Mouse (Mus musculus): ENCODE measurements at regions not wholly inside any gene's neighbourhood (a gene's known extent, or its start where the extent isn't known, plus 50 kb on each side); places are given as distances from the start of the nearest gene placed in this dataset.
"Not testable (repeated sequence)": the region's sequence is repeated elsewhere in the genome, so short reads cannot be mapped to it uniquely, and the experiment has no call there.

- H3K9ac ChIP-seq (replicated peaks) = no peak overlapping the region
- H3K4me2 ChIP-seq = no peak overlapping the region
- peak; percentile 59; the same call in 1 of the 2 replicates for ATAC-seq (ENCODE audit: insufficient number of reproducible peaks, insufficient read depth, low FRiP score, low TSS enrichment, low read depth)
- H3K9me3 ChIP-seq = no peaks in the 10 kb centered on the region
- H3K27ac ChIP-seq = no peak overlapping the region
- peaks cover 23% of the 10 kb centered on the region for H3K4me1 ChIP-seq (replicated peaks)
- no peak overlapping the region for H3K4me3 ChIP-seq (replicated peaks)
- 5% methylated on average over 3 of the region's 3 CpGs for WGBS
- H3K36me3 ChIP-seq = no peaks in the 10 kb centered on the region
- H3K27me3 ChIP-seq = no peaks in the 10 kb centered on the region
These were observed 275.4 kb downstream of the Cetn3 start for GRCm38 (mm10) chr13:82058131-82058731.

DNA sequence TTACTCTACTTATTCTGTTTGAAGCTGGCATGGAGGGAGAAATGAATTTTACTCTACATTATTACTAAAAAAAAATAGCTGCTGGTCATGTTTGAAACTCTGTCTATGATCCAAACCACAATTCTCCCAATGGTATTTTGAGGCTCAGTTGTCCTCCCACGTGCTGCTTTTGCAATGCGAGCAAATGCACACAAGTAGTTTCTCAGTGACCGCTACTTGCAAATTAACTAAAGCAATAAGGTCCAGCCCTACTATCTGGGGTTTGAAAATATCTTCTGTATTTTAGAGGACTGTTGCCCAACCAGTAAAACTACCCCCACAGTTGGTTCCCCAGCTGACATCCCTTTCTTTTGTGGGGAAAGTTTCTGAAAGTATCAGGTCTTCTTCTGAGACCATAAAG, 276.0 kb downstream of the Cetn3 start:
- WGBS = 18% methylated on average over 3 of the region's 3 CpGs
- no peaks in the 10 kb centered on the region for H3K27me3 ChIP-seq
- H3K9ac ChIP-seq (replicated peaks) = no peak overlapping the region
- no peak overlapping the region for H3K4me3 ChIP-seq (replicated peaks)
- no peak overlapping the region for H3K27ac ChIP-seq
- H3K36me3 ChIP-seq = no peaks in the 10 kb centered on the region
- no peaks in the 10 kb centered on the region for H3K9me3 ChIP-seq
- ATAC-seq (ENCODE audit: insufficient number of reproducible peaks, insufficient read depth, low FRiP score, low TSS enrichment, low read depth) = no peak
- peaks cover 23% of the 10 kb centered on the region for H3K4me1 ChIP-seq (replicated peaks)
- H3K4me2 ChIP-seq = no peak overlapping the region

- Histone ChIP-seq H3K4me2 (no peak overlapping the region), H3K9me3 (no peaks in the 10 kb centered on the region), H3K4me1 (replicated peaks) (peaks cover 23% of the 10 kb centered on the region), H3K4me3 (replicated peaks) (no peak overlapping the region), H3K9ac (replicated peaks) (no peak overlapping the region), H3K27ac (no peak overlapping the region), H3K27me3 (no peaks in the 10 kb centered on the region), H3K36me3 (no peaks in the 10 kb centered on the region)
- 18% methylated on average over 5 of the region's 5 CpGs for WGBS
- no peak; the same call in 1 of the 2 replicates for ATAC-seq (ENCODE audit: insufficient number of reproducible peaks, insufficient read depth, low FRiP score, low TSS enrichment, low read depth)
These were observed 276.6 kb downstream of the Cetn3 start for GRCm38 (mm10) chr13:82059498-82059897.

- not testable (repeated sequence) for H3K27ac ChIP-seq; H3K9ac ChIP-seq (replicated peaks); H3K4me3 ChIP-seq (replicated peaks); H3K9me3 ChIP-seq; H3K27me3 ChIP-seq; ATAC-seq (ENCODE audit: insufficient number of reproducible peaks, insufficient read depth, low FRiP score, low TSS enrichment, low read depth); H3K36me3 ChIP-seq; H3K4me2 ChIP-seq; H3K4me1 ChIP-seq (replicated peaks)
- 92% methylated on average over 2 of the region's 2 CpGs for WGBS
These were observed 281.0 kb downstream of the Cetn3 start for GRCm38 (mm10) chr13:82063880-82064279.

DNA sequence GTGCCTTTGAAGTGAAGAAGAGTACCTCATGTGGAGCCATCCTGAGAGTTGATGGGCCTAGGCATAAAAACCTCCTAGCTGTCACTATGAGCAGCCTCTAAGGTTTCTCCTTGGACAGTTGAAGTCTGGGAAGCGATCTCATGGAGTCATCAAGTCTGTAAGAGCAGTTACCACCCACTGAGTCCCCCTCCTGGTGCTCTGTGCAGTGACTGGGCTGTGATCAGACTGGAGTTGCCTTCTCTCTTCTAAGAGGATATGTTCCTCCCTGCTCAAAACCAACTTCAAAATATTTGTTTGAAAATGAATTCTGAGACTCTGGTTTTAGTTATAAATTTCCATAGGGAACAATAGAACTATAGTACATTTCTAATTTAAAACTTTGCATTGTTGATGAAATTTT, 283.3 kb downstream of the Cetn3 start:
- H3K9ac ChIP-seq (replicated peaks) = no peak overlapping the region
- H3K36me3 ChIP-seq = no peaks in the 10 kb centered on the region
- no peaks in the 10 kb centered on the region for H3K27me3 ChIP-seq
- ATAC-seq (ENCODE audit: insufficient number of reproducible peaks, insufficient read depth, low FRiP score, low TSS enrichment, low read depth) = no peak
- no peaks in the 10 kb centered on the region for H3K4me1 ChIP-seq (replicated peaks)
- no peak overlapping the region for H3K27ac ChIP-seq
- no peak overlapping the region for H3K4me2 ChIP-seq
- H3K4me3 ChIP-seq (replicated peaks) = no peak overlapping the region
- H3K9me3 ChIP-seq = no peaks in the 10 kb centered on the region
- WGBS = 21% methylated on average over 1 of the region's 1 CpGs

DNA sequence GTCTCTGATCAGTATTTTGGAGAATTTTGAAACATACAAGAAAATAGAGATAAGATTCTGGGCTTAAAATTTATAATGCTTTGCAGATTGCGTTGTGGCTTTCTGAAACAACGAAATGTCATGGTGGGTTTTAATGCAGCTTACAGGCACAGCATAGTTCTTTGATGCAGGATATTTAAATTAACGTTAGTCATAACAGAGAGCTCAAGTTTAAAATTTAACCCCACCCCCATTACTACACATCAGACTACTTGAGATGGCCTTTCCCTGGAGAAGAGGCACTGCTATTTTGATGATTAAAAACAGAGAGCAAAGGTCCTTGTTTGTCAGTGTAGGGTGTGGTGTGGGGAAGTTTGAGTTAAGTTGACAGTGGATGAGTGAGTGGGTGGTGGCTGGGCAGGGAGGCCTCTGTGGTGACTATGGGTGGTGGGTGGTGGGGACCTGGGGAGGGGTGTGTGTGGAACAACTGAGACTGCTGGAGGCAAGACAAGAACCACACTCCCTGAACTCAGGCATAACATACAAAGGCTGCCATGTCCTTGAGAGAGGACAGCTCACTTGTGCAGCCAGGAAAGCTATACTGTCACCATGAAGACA, 283.9 kb downstream of the Cetn3 start:
- Histone ChIP-seq H3K36me3 (no peaks in the 10 kb centered on the region), H3K4me1 (replicated peaks) (no peaks in the 10 kb centered on the region), H3K4me3 (replicated peaks) (no peak overlapping the region), H3K27me3 (no peaks in the 10 kb centered on the region), H3K4me2 (no peak overlapping the region), H3K9ac (replicated peaks) (no peak overlapping the region), H3K27ac (no peak overlapping the region), H3K9me3 (no peaks in the 10 kb centered on the region)
- ATAC-seq (ENCODE audit: insufficient number of reproducible peaks, insufficient read depth, low FRiP score, low TSS enrichment, low read depth) = no peak
- 81% methylated on average over 3 of the region's 3 CpGs for WGBS

- Histone ChIP-seq H3K27me3 (no peaks in the 10 kb centered on the region), H3K9me3 (no peaks in the 10 kb centered on the region), H3K36me3 (no peaks in the 10 kb centered on the region), H3K4me2 (no peak overlapping the region), H3K4me3 (replicated peaks) (no peak overlapping the region), H3K9ac (replicated peaks) (no peak overlapping the region), H3K27ac (no peak overlapping the region), H3K4me1 (replicated peaks) (no peaks in the 10 kb centered on the region)
- no peak for ATAC-seq (ENCODE audit: insufficient number of reproducible peaks, insufficient read depth, low FRiP score, low TSS enrichment, low read depth)
- 98% methylated on average over 1 of the region's 1 CpGs for WGBS
These were observed 289.6 kb downstream of the Cetn3 start for GRCm38 (mm10) chr13:82072449-82072848.

DNA sequence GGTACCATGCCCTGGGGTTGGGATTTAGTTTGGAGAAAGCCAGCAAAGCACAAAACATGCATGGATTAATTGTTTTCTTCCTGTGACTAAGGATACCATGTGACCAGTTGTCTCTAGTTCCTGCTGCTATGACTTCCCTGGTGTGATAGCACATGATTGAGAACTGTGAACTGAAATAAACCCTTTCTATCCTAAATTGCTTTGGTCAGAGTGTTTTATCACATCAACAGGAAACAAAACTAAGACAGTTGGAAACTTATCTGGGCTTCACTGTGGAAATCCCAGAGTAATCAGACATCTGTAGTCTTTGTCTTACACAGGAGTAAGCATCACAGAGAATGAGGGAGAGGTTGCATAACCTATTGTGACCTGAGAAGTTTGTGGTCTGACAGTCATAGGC, 290.5 kb downstream of the Cetn3 start:
- Histone ChIP-seq H3K27ac (no peak overlapping the region), H3K9ac (replicated peaks) (no peak overlapping the region), H3K4me1 (replicated peaks) (no peaks in the 10 kb centered on the region), H3K4me3 (replicated peaks) (no peak overlapping the region), H3K36me3 (no peaks in the 10 kb centered on the region), H3K27me3 (no peaks in the 10 kb centered on the region), H3K4me2 (no peak overlapping the region), H3K9me3 (no peaks in the 10 kb centered on the region)
- no peak for ATAC-seq (ENCODE audit: insufficient number of reproducible peaks, insufficient read depth, low FRiP score, low TSS enrichment, low read depth)

- no peak for ATAC-seq (ENCODE audit: insufficient number of reproducible peaks, insufficient read depth, low FRiP score, low TSS enrichment, low read depth)
- Histone ChIP-seq H3K4me1 (replicated peaks) (no peaks in the 10 kb centered on the region), H3K27ac (no peak overlapping the region), H3K9ac (replicated peaks) (no peak overlapping the region), H3K9me3 (no peaks in the 10 kb centered on the region), H3K27me3 (no peaks in the 10 kb centered on the region), H3K4me3 (replicated peaks) (no peak overlapping the region), H3K36me3 (no peaks in the 10 kb centered on the region), H3K4me2 (no peak overlapping the region)
- 92% methylated on average over 2 of the region's 2 CpGs for WGBS
These were observed 298.5 kb downstream of the Cetn3 start for GRCm38 (mm10) chr13:82081375-82081774.

DNA sequence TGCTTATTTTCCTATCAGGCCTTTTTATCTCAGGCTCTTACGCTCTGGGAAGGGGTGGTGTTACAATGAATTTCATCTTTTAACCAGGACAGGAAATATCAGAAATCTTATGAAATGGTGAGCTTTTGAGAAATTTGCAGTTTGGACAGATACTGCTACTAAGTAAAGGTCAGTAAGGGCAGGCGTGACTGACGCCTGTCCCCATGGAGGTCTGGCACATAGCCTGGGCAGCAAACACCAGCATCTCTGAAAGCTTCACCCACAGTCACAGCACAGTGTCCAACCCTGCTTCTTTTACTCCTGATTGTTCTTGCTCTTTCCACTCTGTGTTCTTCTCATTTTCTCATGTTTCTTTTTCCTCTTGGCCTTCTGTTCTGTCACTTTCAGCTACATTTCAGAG, 304.8 kb downstream of the Cetn3 start:
- H3K36me3 ChIP-seq = no peaks in the 10 kb centered on the region
- H3K27me3 ChIP-seq = no peaks in the 10 kb centered on the region
- no peak for ATAC-seq (ENCODE audit: insufficient number of reproducible peaks, insufficient read depth, low FRiP score, low TSS enrichment, low read depth)
- no peak overlapping the region for H3K27ac ChIP-seq
- H3K4me1 ChIP-seq (replicated peaks) = no peaks in the 10 kb centered on the region; the same call in 1 of the 2 replicates
- no peak overlapping the region for H3K4me2 ChIP-seq
- H3K4me3 ChIP-seq (replicated peaks) = no peak overlapping the region
- WGBS = 65% methylated on average over 3 of the region's 3 CpGs
- H3K9ac ChIP-seq (replicated peaks) = no peak overlapping the region
- no peaks in the 10 kb centered on the region for H3K9me3 ChIP-seq

DNA sequence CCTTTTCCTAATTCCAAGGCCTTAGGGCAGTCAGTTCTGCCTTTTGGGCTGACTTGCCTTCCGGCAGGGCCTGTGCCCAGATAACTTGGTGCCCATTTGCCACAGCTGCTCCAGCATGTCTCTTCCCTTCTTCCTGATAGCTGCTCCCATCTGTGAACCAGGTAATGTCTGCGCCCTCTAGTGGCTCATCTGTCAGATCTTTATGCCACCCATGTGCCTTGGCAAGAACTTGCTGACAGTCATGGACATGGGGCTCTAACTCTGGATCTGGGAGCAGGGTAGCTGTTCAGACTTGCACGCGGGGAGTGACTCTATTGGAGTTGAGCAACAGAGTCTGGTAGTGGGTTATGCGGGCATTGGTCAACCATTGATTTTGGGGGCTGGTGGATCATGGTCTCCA, 309.3 kb downstream of the Cetn3 start:
- no peak for ATAC-seq (ENCODE audit: insufficient number of reproducible peaks, insufficient read depth, low FRiP score, low TSS enrichment, low read depth)
- no peaks in the 10 kb centered on the region for H3K9me3 ChIP-seq
- H3K4me2 ChIP-seq = no peak overlapping the region
- H3K4me1 ChIP-seq (replicated peaks) = no peaks in the 10 kb centered on the region
- no peak overlapping the region for H3K27ac ChIP-seq
- H3K36me3 ChIP-seq = no peaks in the 10 kb centered on the region
- H3K27me3 ChIP-seq = no peaks in the 10 kb centered on the region
- no peak overlapping the region for H3K4me3 ChIP-seq (replicated peaks)
- WGBS = 85% methylated on average over 5 of the region's 5 CpGs
- no peak overlapping the region for H3K9ac ChIP-seq (replicated peaks)

DNA sequence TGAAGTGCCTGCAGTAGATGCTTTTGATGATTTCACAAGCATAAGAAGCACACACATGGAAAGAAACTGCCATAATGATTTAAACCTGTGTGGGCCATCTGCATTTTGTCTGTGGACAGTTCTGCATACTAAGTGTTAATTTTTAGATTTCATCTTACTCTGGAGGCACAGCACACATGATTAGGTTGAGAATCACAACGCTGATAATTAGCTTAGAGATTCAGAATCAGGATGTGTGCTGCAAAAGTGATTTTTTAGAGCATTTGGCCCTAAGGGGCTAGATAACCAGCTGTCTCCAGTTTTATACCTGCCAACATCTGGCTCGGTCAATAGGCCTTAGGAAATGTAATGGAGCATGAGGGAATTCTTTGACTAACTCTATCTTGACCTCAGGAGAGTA, 323.2 kb downstream of the Cetn3 start:
- no peak for ATAC-seq (ENCODE audit: insufficient number of reproducible peaks, insufficient read depth, low FRiP score, low TSS enrichment, low read depth)
- Histone ChIP-seq H3K36me3 (no peaks in the 10 kb centered on the region), H3K4me2 (no peak overlapping the region), H3K4me1 (replicated peaks) (no peaks in the 10 kb centered on the region), H3K4me3 (replicated peaks) (no peak overlapping the region), H3K9ac (replicated peaks) (no peak overlapping the region), H3K27me3 (no peaks in the 10 kb centered on the region), H3K9me3 (no peaks in the 10 kb centered on the region), H3K27ac (no peak overlapping the region)
- WGBS = 69% methylated on average over 2 of the region's 2 CpGs
